Mouse (Mus musculus) 3T3-L1 (cell line): ENCODE measurements around the gene Mical1.

Experiments used
- DNase-seq: peaks from one replicate; pipeline ENCODE4 v3.0.0-alpha.2; 2015; ENCODE audit warnings: low read depth, low spot score

The Mical1 gene

GRCm38 (mm10) chr10:41477278-41478181 lies 1.4 kb downstream of the Mical1 start:
- DNase-seq = peak; percentile 87

GRCm38 (mm10) chr10:41479961-41480360 lies 3.8 kb downstream of the Mical1 start:
- no peak for DNase-seq

- DNase-seq = no peak
These were observed 5.1 kb downstream of the Mical1 start for GRCm38 (mm10) chr10:41480938-41481880.

- DNase-seq = no peak
These were observed 6.3 kb downstream of the Mical1 start for GRCm38 (mm10) chr10:41482446-41482845.

GRCm38 (mm10) chr10:41485778-41486177 lies 9.7 kb downstream of the Mical1 start:
- no peak for DNase-seq

GRCm38 (mm10) chr10:41486506-41487170 lies 10.5 kb downstream of the Mical1 start:
- DNase-seq = peak; percentile 68

- DNase-seq = no peak
These were observed 12.8 kb downstream of the Mical1 start for GRCm38 (mm10) chr10:41488877-41489276.

GRCm38 (mm10) chr10:41489294-41489693 lies 13.2 kb downstream of the Mical1 start:
- DNase-seq = no peak

- DNase-seq = peak; percentile 87
These were observed 13.8 kb downstream of the Mical1 start, which contains the start of the genes Smpd2 and Ppil6 for GRCm38 (mm10) chr10:41489708-41490517. TSS of gene Smpd2 (minus strand) at chr10:41490369. TSS of gene Ppil6 (plus strand) at chr10:41490439.

GRCm38 (mm10) chr10:41490518-41490873 lies 14.4 kb downstream of the Mical1 start:
- no peak for DNase-seq

GRCm38 (mm10) chr10:41491111-41491510 lies 15.0 kb downstream of the Mical1 start:
- DNase-seq = no peak

GRCm38 (mm10) chr10:41500941-41501340 lies 24.8 kb downstream of the Mical1 start:
- peak; percentile 70 for DNase-seq

- DNase-seq = no peak
These were observed 28.9 kb downstream of the Mical1 start for GRCm38 (mm10) chr10:41504996-41505395.

- peak; percentile 92 for DNase-seq
These were observed 29.3 kb downstream of the Mical1 start for GRCm38 (mm10) chr10:41505446-41505845.

- DNase-seq = peak; percentile 45
These were observed 33.0 kb downstream of the Mical1 start for GRCm38 (mm10) chr10:41509160-41509559.

GRCm38 (mm10) chr10:41514301-41514700 lies 38.2 kb downstream of the Mical1 start:
- no peak for DNase-seq

- peak; percentile 20 for DNase-seq
These were observed 38.8 kb downstream of the Mical1 start for GRCm38 (mm10) chr10:41514921-41515320.

- DNase-seq = peak; percentile 93
These were observed 42.4 kb downstream of the Mical1 start for GRCm38 (mm10) chr10:41518508-41518980.

- peak; percentile 86 for DNase-seq
These were observed 43.0 kb downstream of the Mical1 start, which contains the start of gene Cd164 for GRCm38 (mm10) chr10:41518981-41519618. TSS of gene Cd164 (plus strand) at chr10:41519414.
